Mouse (Mus musculus) kidney, postnatal 0 days (tissue): Measurements from ENCODE around the gene Il6ra. TPM values are rescaled to one million over a fixed set of nuclear protein-coding genes. Genes with fewer than 3 reads are reported as not detected.

Experiments used
- ATAC-seq: fragments of 200-750 bp; cut with Nextera tagmentation; replicated peaks from 2 replicates; pipeline ENCODE4 v1.8.0; 2017; ENCODE audit warnings: low read depth, moderate number of reproducible peaks, moderate TSS enrichment, moderate library complexity; ENCODE audit not compliant: low FRiP score
- DNase-seq: peaks from one replicate; pipeline ENCODE4 v3.0.0-alpha.2; 2016; ENCODE audit warnings: low spot score
- H3K27ac ChIP-seq: fragments of 300-500 bp; sonication (generic); 2 replicates; pipeline ENCODE4 v1.5.1; 2014; ENCODE audit warnings: mild to moderate bottlenecking
- H3K27me3 ChIP-seq: fragments of 300-500 bp; sonication (generic); 2 replicates; pipeline ENCODE4 v1.6.1; 2014; ENCODE audit warnings: low read length, mixed read lengths; ENCODE audit not compliant: insufficient read depth
- H3K36me3 ChIP-seq: fragments of 300-500 bp; sonication (generic); 2 replicates; pipeline ENCODE4 v1.6.1; 2014; ENCODE audit warnings: low read length, mixed read lengths; ENCODE audit not compliant: insufficient read depth
- H3K4me1 ChIP-seq: fragments of 300-500 bp; sonication (generic); replicated peaks from 2 replicates; pipeline ENCODE4 v1.6.1; 2014; ENCODE audit warnings: antibody characterized with exemption, low read length, mixed read lengths; ENCODE audit not compliant: insufficient read depth
- H3K4me2 ChIP-seq: fragments of 300-500 bp; sonication (generic); 2 replicates; pipeline ENCODE4 v1.6.1; 2014; ENCODE audit warnings: mild to moderate bottlenecking, low read length, moderate library complexity, mixed read lengths
- H3K4me3 ChIP-seq: fragments of 300-500 bp; sonication (generic); replicated peaks from 2 replicates; pipeline ENCODE4 v1.5.1; 2014; ENCODE audit warnings: low read depth, low read length
- H3K9ac ChIP-seq: fragments of 300-500 bp; sonication (generic); 2 replicates; pipeline ENCODE4 v1.6.1; 2014; ENCODE audit warnings: low read depth, low read length
- H3K9me3 ChIP-seq: fragments of 300-500 bp; sonication (generic); replicated peaks from 2 replicates; pipeline ENCODE4 v1.6.1; 2016; ENCODE audit warnings: low read length, inconsistent platforms, mixed read lengths
- CTCF ChIP-seq: IDR thresholded peaks from 2 replicates; pipeline ENCODE4 v1.5.1; 2016; ENCODE audit warnings: antibody characterized with exemption, low read depth, mild to moderate bottlenecking, moderate library complexity
- WGBS: fragments of 180-500 bp; shearing (Covaris S2); extraction: QIAGEN DNeasy Blood & Tissue Kit; methylation state at CpG from one replicate; pipeline ENCODE4 v1.1.7; 2014; 5-methylcytosine and 5-hydroxymethylcytosine counted together
- polyA plus RNA-seq: library from polyadenylated mRNA; unstranded; fragments of >200 nt; fragmentation: Nextera tagmentation; extraction: Ambion mirVana; gene quantifications from 2 replicates; pipeline ENCODE4 v1.2.1, GENCODE M21; 2015

Gene Il6ra
- polyA plus RNA-seq, 1 experiment from 2014 or later: 1.7 TPM

GRCm38 (mm10) chr3:89956177-89956971 lies 43.4 kb upstream of the Il6ra start:
- Histone ChIP-seq H3K27me3 (no peaks in the 10 kb centered on the region), H3K4me1 (peaks cover 11% of the 10 kb centered on the region), H3K9me3 (no peaks in the 10 kb centered on the region), H3K9ac (no peak overlapping the region), H3K4me3 (no peak overlapping the region), H3K4me2 (no peak overlapping the region), H3K27ac (no peak overlapping the region), H3K36me3 (peaks cover 56% of the 10 kb centered on the region)
- DNase-seq (no peak), ATAC-seq (no peak)
- TF ChIP-seq CTCF: no peak
- whole genome bisulfite sequencing: 92% methylated on average over 7 of the region's 7 CpGs

- peak; percentile 97 for TF ChIP-seq CTCF
- 3% methylated on average over 4 of the region's 4 CpGs for WGBS
- no peak; the same call in 1 of the 2 replicates for ATAC-seq
Observed at GRCm38 (mm10) chr3:89953420-89953819, 40.4 kb upstream of the Il6ra start.

GRCm38 (mm10) chr3:89948655-89949054 lies 35.7 kb upstream of the Il6ra start:
- 89% methylated on average over 6 of the region's 6 CpGs for WGBS
- Histone ChIP-seq H3K4me1 (no peaks in the 10 kb centered on the region), H3K36me3 (peaks cover 81% of the 10 kb centered on the region)

More at GRCm38 (mm10) chr3:89953420-89953819, 40.4 kb upstream of the Il6ra start:
- H3K4me1 ChIP-seq: no peaks in the 10 kb centered on the region
- no peaks in the 10 kb centered on the region for H3K9me3 ChIP-seq
- no peak overlapping the region for H3K4me3 ChIP-seq
- H3K4me2 ChIP-seq: no peak overlapping the region
- H3K27me3 ChIP-seq: no peaks in the 10 kb centered on the region
- peak; percentile 91 for DNase-seq
- peaks cover 71% of the 10 kb centered on the region for H3K36me3 ChIP-seq
- H3K9ac ChIP-seq: no peak overlapping the region
- H3K27ac ChIP-seq: no peak overlapping the region

GRCm38 (mm10) chr3:89948021-89948420 lies 35.0 kb upstream of the Il6ra start:
- Histone ChIP-seq H3K27me3 (no peaks in the 10 kb centered on the region), H3K4me1 (no peaks in the 10 kb centered on the region), H3K4me2 (no peak overlapping the region), H3K9ac (no peak overlapping the region), H3K27ac (no peak overlapping the region), H3K4me3 (no peak overlapping the region), H3K9me3 (no peaks in the 10 kb centered on the region), H3K36me3 (peaks cover 85% of the 10 kb centered on the region)
- WGBS: 88% methylated on average over 11 of the region's 11 CpGs
- TF ChIP-seq CTCF: peak; percentile 13; the same call in 1 of the 2 replicates
- DNase-seq: no peak
- no peak for ATAC-seq

More at GRCm38 (mm10) chr3:89948655-89949054, 35.7 kb upstream of the Il6ra start:
- TF ChIP-seq CTCF: no peak
- no peak for ATAC-seq
- H3K9ac ChIP-seq: no peak overlapping the region
- H3K27me3 ChIP-seq: no peaks in the 10 kb centered on the region
- H3K9me3 ChIP-seq: no peaks in the 10 kb centered on the region
- H3K27ac ChIP-seq: no peak overlapping the region
- H3K4me2 ChIP-seq: no peak overlapping the region
- no peak for DNase-seq
- H3K4me3 ChIP-seq: no peak overlapping the region

GRCm38 (mm10) chr3:89945026-89945425 lies 32.0 kb upstream of the Il6ra start:
- WGBS: 84% methylated on average over 8 of the region's 8 CpGs
- ATAC-seq: no peak
- H3K4me2 ChIP-seq: no peak overlapping the region

GRCm38 (mm10) chr3:89942894-89943293 lies 29.9 kb upstream of the Il6ra start:
- DNase-seq (no peak), ATAC-seq (no peak)
- H3K27ac ChIP-seq: no peak overlapping the region
- peaks cover 73% of the 10 kb centered on the region for H3K36me3 ChIP-seq
- no peak overlapping the region for H3K9ac ChIP-seq
- H3K4me1 ChIP-seq: no peaks in the 10 kb centered on the region
- H3K4me3 ChIP-seq: no peak overlapping the region
- 91% methylated on average over 9 of the region's 9 CpGs for WGBS
- no peak overlapping the region for H3K4me2 ChIP-seq
- H3K27me3 ChIP-seq: no peaks in the 10 kb centered on the region
- TF ChIP-seq CTCF: no peak
- no peaks in the 10 kb centered on the region for H3K9me3 ChIP-seq

More at GRCm38 (mm10) chr3:89945026-89945425, 32.0 kb upstream of the Il6ra start:
- H3K4me3 ChIP-seq: no peak overlapping the region
- peak; percentile 28; the same call in 1 of the 2 replicates for TF ChIP-seq CTCF
- DNase-seq: no peak
- no peak overlapping the region for H3K9ac ChIP-seq
- no peaks in the 10 kb centered on the region for H3K27me3 ChIP-seq
- peaks cover 87% of the 10 kb centered on the region for H3K36me3 ChIP-seq
- H3K27ac ChIP-seq: no peak overlapping the region
- no peaks in the 10 kb centered on the region for H3K9me3 ChIP-seq
- no peaks in the 10 kb centered on the region for H3K4me1 ChIP-seq
